Mouse (Mus musculus) cerebellum, adult 2 months (tissue): ENCODE data around the gene Irf2bp1.

Source experiments
- CTCF ChIP-seq: fragments of 200-500 bp; IDR thresholded peaks from 2 replicates; pipeline ENCODE4 v1.5.1; 2011; ENCODE audit warnings: low read depth, mild to moderate bottlenecking, control low read depth, low read length, moderate library complexity, borderline replicate concordance; ENCODE audit not compliant: insufficient read depth
- POLR2A ChIP-seq: fragments of 200-500 bp; IDR thresholded peaks from 2 replicates; pipeline ENCODE4 v1.6.1; 2011; ENCODE audit warnings: low read length, control low read depth, borderline replicate concordance; ENCODE audit not compliant: insufficient read depth

DNA sequence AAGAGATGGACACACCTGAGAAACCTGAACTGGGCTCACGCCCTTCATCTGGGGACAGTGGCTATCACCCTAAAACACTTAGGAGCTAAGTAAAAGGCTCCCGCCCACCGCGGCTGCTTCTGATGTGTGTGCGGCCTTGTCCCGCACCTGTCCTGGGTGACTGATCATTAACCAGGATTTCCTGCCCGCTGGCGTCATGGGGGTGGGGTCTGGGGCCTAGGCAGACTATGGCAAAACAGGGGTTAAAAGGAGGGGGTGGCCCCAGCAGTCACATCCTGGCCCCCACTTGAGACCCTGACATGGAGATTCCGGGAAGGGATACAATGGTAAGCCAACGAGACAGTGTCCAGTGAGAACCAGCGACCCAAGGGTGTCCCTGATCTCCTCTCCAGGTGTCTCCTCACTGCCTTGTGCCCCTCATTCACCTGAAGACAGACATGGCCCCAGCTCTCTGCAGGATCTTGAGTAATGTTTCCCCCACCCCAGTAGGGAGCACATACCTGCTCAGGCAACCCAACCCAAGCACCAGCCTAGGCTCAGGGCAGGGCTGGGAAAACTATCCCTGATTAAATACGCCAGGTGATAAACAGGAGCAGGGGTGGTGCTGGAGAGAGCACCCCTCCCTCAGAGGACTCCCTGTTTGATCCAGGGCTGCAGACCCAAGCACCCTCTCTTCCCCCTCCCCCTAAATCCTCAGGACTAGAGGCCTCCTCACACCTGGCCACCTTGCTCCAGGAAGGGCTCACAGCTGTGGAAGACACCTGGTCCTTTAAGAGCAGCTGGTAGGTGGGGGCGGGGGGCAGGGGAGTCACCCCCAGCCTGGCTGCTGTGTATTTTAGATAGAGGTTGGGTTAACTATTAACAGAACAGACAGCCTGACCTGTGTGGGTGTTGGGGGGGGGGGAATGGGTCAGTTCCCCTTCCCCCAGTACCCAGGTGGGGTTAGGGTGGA is 3.5 kb downstream of the Irf2bp1 start:
- TF ChIP-seq POLR2A, result no peak
- no peak for TF ChIP-seq CTCF
